Mouse (Mus musculus) CD4-positive, CD25-positive, alpha-beta regulatory T cell, adult 2 months (primary cell): ENCODE measurements at regions not wholly inside any gene's neighbourhood (a gene's known extent, or its start where the extent isn't known, plus 50 kb on each side); places are given as distances from the start of the nearest gene placed in this dataset.

Experiments used
- DNase-seq: peaks from one replicate; pipeline ENCODE4 v3.0.0-alpha.2; 2012; ENCODE audit warnings: low read depth, low spot score

DNA sequence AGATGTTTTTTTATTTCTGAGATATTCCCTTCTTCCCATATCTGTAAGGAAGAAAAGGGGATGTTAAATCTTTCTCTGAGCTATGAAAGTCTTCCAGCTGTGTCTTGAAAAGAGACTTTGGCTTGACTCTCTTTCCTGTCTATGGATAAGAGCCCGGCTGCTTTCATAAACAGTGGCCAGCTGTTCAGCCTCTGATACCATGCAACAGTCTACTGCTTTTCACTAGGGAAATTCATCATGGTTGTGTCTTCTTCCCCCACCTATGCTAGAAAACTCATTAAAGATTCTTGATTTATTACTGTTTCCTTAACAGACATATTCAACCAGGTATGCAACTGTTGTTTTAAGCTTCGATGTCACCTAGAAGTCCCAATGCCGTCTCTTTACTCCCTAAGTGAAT lies 213.8 kb upstream of the Ferd3l start:
- no peak for DNase-seq

DNA sequence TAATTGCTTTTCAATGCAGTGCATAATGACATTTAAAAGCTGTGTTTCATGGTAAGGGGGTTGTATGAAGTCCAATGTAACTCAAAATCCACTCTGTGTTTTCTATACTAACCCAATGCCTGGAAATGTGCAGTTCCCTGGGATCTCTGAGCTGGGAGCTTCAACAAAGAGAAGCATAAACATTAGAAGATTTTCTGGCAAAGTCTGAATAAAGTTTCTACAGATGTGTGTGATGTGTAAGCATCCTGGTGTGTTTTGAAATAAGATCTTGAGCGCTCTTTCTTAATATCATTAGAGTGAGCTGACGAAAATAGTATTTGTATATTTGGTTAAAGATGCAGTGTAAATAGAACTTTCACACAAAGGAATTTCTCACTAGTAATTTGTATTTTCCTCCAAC lies 212.2 kb upstream of the Ferd3l start:
- no peak for DNase-seq

DNA sequence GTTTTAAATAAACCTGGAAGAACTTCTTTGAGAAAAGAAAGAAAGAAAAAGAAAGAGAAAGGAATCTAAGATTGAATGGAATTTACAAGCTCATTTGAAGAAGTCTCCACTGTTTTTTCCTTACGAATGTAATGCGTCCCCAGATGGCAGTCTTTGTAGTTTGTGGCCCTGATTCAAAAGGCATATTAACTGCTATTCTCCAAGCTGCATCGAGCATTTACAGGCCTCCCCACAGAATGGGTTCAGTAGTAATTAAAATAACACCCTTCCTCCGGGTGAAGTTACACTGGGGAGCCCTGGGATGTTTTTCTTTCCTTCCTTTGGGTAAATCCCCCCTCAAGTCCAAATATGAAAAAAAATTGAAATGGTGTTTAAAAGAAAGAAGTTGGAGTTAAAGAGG lies 211.2 kb upstream of the Ferd3l start:
- DNase-seq: no peak

DNA sequence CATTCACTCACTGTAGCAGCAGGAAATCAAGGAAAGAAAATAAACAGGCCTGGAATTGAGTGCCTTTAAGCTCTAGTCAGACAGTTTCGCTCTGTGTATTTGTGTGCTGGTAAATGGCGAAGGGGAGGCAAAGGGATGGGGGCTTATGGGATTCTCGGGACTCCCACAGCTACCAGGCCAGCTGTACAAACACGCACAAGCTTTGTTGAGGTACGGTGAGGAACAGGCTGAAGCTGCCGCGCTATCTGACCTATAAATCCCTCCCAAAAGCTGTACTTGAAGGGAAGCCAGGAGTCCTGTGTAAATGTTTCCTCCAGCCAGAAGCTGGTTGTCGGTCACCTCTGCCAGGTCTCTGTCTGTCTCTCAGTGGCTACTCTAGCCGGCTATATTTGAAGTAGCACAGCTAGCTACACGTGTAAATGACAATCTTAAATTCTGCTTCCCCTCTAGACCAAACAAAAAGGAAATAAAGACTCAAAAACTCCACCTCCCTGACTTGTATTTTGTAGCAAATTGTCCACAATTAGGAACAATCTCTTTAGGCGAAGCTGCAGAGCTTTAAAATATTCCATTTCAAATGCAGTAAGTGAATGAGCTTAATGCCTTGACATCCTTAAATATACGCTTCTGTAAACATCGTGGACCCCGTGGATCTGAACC lies 210.5 kb upstream of the Ferd3l start:
- DNase-seq: no peak

DNA sequence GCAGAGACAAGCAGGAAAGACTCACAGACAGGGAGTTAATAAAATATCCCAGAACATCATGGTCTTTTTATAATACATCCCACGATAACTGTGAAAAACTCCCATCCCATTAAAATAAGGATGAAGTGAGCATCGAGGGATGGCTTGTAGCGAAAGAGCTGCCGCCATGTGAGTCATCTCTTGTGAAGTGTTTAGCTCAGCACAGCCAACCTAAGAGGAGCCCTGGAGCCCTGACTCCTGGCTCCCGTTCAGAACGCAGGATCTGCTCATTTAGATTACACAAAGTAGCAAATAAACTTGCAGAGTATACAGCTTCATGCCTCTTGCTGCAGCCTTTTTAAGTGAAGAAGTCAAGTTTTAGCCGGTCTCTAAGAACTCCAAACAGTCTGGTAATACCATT lies 209.2 kb upstream of the Ferd3l start:
- DNase-seq: no peak

DNA sequence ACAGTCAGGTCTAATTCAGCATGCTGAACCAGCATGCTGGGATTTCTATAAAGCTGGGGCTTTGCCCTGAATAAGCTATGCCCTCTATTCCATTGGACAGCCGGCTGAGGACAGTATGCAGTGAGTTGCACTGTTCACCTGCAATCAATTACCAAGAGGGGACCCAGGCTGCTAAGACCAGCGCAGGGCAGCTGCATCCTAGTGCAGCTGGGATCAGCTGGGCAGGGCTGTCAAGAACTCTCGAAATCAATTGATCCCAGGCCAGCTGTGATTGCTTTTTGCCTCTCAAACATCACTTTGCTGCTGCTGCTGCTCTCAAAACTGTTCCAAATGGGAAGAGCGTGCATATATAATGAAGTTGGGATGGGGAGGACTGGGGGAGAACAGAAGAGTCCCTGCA lies 196.3 kb upstream of the Ferd3l start:
- DNase-seq: no peak

DNA sequence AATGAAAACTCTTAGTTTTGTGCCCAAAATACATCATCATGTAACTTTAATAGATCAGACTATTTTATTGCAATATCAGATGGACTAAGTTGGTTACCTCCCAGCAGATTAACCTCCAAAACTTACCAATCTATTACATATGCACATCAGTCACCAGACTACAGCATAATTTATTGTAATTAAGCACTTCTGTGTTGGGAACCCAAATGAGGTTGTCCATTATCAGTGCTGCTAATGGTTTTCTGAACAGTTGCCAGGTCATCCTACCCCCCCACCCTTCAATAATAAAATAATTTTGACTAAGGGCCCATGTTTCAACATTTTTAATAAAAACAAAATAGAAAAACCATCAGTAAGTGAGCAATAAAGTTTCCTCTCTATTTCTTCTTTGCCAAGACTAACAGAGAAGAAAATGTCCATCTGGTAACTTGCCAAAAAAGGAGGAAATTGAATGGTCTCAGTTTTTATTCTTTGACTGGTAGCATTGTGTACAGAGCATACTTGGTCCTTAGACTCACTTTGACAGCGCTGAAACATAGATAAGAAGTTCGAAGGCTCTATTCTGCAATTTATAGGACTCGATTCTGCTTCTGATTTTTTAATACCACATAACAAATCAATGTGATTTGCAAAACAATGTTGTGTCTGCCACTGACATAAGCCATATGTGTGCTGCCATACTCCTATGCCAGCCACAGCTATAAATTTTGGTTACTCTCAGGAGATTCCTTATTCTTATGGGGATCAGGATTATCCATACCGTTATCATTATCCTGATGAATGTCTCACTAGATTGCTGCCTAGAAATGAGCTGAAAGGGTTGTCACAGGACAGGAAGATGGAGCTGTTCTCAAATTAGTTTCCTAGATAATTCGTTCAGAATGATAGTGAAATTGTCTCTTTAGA lies 152.4 kb upstream of the Ferd3l start:
- no peak for DNase-seq

DNA sequence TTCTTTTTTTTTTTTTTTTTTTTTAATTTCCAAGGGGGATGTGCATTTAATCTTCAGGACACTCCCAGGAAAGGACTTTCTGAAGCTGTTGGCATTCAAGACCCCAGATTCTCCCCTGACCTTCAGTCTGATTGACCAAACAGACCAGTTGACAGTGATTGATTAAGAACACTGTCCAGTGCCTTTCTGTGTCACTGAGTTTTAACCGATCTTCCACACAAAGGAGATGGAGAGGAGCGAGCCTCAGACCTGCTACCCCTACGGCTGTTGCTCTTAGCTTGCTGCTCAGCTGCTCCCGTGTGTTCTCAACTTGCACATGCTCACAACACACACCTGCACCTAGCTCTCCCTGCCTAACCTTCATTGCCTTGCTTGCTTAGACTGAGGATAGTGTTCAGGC lies 149.7 kb upstream of the Ferd3l start:
- DNase-seq: no peak

DNA sequence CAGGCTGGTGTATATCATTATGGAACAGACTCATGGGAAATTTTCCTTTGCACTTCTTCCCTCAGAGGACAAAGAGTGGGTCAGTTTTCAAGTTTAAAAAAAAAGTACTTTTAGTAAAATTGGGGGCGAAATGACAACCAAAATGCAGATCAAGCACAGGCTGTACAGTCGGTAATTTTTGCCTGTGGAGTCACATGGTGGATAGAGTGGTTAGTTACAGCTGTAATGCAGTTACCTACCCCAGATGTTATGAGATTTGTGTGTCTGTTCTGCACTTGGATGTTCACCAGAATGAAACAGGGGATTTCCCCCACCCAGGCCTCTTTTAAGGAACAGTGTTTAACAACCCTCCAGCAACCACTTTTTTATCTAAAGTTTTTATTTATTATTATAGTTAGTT lies 148.3 kb upstream of the Ferd3l start:
- no peak for DNase-seq

DNA sequence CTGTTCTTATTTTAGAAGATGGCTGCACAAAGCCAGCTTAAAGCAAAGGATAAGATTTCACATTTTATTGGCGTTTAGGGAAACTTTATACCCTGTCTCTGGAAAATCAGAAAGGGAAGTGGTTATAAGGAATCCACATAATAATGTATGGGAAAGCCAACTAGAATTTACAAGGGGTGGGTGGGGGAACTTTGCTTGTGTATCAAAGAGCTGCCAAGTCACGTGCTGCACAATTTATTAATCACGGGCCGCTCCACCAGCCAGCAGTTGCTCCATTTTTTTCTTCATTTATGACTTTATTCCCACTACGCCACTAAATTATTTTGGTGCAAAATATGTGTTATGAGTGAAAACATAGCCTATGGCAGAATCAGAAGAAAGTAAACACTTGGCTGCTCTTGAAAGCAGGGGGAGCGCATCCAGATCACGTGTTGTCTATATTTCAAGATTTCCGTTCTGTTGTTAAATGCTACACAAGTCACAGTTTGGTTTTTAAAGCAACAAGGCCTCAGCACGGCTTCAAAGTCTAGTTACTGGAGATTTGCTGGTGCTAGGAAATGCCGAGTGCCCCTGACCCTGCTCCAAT lies 123.9 kb upstream of the Ferd3l start:
- DNase-seq: no peak

DNA sequence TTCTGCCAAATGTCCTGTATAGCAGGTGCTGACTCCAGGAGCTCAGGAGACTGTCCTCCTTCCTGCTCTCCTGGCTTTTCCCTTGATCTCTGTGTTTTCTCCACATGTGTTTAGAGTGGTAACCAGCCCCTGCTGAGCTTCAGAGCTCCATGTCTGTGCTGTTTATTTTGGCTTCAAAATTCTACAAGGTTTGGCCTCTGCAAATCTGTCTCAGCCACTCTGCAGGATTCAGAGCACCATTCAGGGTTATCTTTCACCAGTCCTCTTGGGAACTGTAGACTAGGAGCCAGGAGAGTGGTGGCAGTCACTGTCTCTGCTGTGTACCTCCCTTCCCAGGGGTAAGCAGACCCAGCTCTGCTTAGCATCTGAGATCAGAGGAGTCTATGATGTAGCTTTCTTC lies 102.7 kb upstream of the Ferd3l start:
- DNase-seq: no peak

DNA sequence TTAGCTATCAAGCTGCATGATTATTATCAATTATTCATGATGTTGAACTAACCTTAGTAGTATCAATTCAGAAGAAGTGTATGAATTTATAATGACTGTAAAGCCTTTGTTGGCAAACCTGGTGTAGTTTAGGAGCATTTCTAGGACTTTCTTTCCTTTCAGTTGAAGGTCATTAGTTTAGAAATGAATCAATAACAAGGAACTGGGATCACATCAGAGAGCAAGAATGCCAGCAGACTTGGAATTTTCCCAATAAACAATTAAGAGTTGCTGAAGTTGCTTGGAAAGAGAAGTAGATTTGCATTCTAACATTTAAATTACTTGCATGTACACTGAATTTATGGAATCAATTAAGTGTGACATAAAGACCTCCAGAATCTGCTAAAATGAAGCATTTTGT lies 79.1 kb upstream of the Ferd3l start:
- DNase-seq: no peak

DNA sequence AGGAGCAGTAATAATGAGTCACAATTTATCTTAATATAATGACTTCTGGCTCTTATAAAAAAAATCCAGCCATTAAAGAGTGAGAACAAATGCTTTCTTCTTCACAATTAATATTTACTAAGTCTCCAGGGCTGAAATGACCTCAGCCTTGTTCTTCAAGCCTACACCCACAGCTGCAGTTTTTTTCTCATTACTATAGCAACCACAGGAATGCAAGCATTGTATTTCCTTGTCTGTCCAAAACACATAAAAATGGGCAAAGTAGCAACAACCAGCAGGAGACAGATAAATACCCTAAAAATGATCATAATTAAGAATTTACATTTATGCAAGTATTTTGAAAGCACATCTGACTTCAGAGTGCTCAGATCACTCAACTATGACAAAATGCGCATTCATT lies 76.5 kb upstream of the Ferd3l start:
- DNase-seq: no peak
